Mouse (Mus musculus) thymus, adult 18-20 months (tissue): ENCODE results near the gene Rps15a.

ENCODE experiments used
- DNase-seq, 2 experiments: peaks; one replicate each; pipeline ENCODE4 v3.0.0; 2022; ENCODE audit warnings: mixed read lengths in 2 of 2

The Rps15a gene

GRCm38 (mm10) chr7:118115877-118116568 is at the start of gene Rps15a:
Rps15a (minus strand) TSS chr7:118116188.
- DNase-seq: peak; percentile 85 to 91

- no peak for DNase-seq
These were observed 47.0 kb upstream of the Rps15a start for GRCm38 (mm10) chr7:118163006-118163405.

GRCm38 (mm10) chr7:118160121-118160520 is 44.1 kb upstream of the Rps15a start:
- DNase-seq: no peak

- no peak for DNase-seq
These were observed 40.5 kb upstream of the Rps15a start for GRCm38 (mm10) chr7:118156461-118156860.

- no peak for DNase-seq
These were observed 38.2 kb upstream of the Rps15a start for GRCm38 (mm10) chr7:118154150-118154549.

- DNase-seq: no peak
These were observed 27.6 kb upstream of the Rps15a start for GRCm38 (mm10) chr7:118143602-118144001.

GRCm38 (mm10) chr7:118143123-118143522 is 27.1 kb upstream of the Rps15a start:
- no peak for DNase-seq

- DNase-seq: no peak
These were observed 25.3 kb upstream of the Rps15a start for GRCm38 (mm10) chr7:118141271-118141670.

- no peak for DNase-seq
These were observed 19.1 kb upstream of the Rps15a start for GRCm38 (mm10) chr7:118135128-118135527.

- DNase-seq: peak; percentile 98 to 99
These were observed 13.5 kb upstream of the Rps15a start, which contains the start of gene Arl6ip1 for GRCm38 (mm10) chr7:118129430-118130041. Arl6ip1 (minus strand) TSS chr7:118129662.

- no peak for DNase-seq
These were observed 13.0 kb upstream of the Rps15a start for GRCm38 (mm10) chr7:118128925-118129429.

- no peak for DNase-seq
These were observed 10.4 kb upstream of the Rps15a start for GRCm38 (mm10) chr7:118126219-118126875.

- DNase-seq: no peak
These were observed 9.7 kb upstream of the Rps15a start for GRCm38 (mm10) chr7:118125736-118126135.

GRCm38 (mm10) chr7:118123512-118124411 is 7.8 kb upstream of the Rps15a start:
- no peak for DNase-seq

- no peak for DNase-seq
These were observed 6.2 kb upstream of the Rps15a start for GRCm38 (mm10) chr7:118122235-118122634.

- DNase-seq: no peak
These were observed 4.7 kb upstream of the Rps15a start for GRCm38 (mm10) chr7:118120654-118121053.

GRCm38 (mm10) chr7:118119946-118120345 is 4.0 kb upstream of the Rps15a start:
- DNase-seq: peak in 1 of 2 experiments; percentile 40

- DNase-seq: no peak
These were observed 3.2 kb upstream of the Rps15a start for GRCm38 (mm10) chr7:118119142-118119541.

GRCm38 (mm10) chr7:118118426-118118825 is 2.4 kb upstream of the Rps15a start:
- no peak for DNase-seq

- no peak for DNase-seq
These were observed 1.7 kb upstream of the Rps15a start for GRCm38 (mm10) chr7:118117539-118118210.

- DNase-seq: no peak
These were observed 975 bp upstream of the Rps15a start for GRCm38 (mm10) chr7:118116787-118117538.
